Mouse (Mus musculus) MEL (cell line): ENCODE data around the gene Prlh.

ENCODE experiments used
- CTCF ChIP-seq, 3 experiments: IDR thresholded peaks in 2 of 3; conservative IDR thresholded peaks in 1 of 3; 2 replicates each; pipeline ENCODE4 v1.5.1; 2011 to 2012; ENCODE audit warnings: low read length in 3 of 3, low read depth in 2 of 3, mild to moderate bottlenecking in 2 of 3, improper control_type of control experiment in 1 of 3, inconsistent platforms in 1 of 3, mixed read lengths in 1 of 3, moderate library complexity in 1 of 3; ENCODE audit not compliant: control insufficient read depth in 1 of 3, insufficient read depth in 1 of 3, poor library complexity in 1 of 3, severe bottlenecking in 1 of 3
- KAT2A ChIP-seq: conservative IDR thresholded peaks from 2 replicates; pipeline ENCODE4 v1.6.1; 2012; ENCODE audit warnings: low read depth, low read length, improper control_type of control experiment, inconsistent platforms
- NRF1 ChIP-seq: IDR thresholded peaks from 2 replicates; pipeline ENCODE4 v1.6.1; 2014; ENCODE audit warnings: low read depth, mild to moderate bottlenecking, inconsistent platforms, low read length, improper control_type of control experiment, moderate library complexity; ENCODE audit not compliant: poor library complexity, insufficient read depth, severe bottlenecking
- POLR2A ChIP-seq, 2 experiments: IDR thresholded peaks; 2 replicates each; pipeline ENCODE4 v1.6.1; 2011 to 2012; ENCODE audit warnings: low read length in 2 of 2, mild to moderate bottlenecking in 2 of 2, control low read depth in 1 of 2, improper control_type of control experiment in 1 of 2, low read depth in 1 of 2, moderate library complexity in 1 of 2; ENCODE audit not compliant: control insufficient read depth in 1 of 2, insufficient read depth in 1 of 2, poor library complexity in 1 of 2
- POLR2AphosphoS5 ChIP-seq: IDR thresholded peaks from 2 replicates; pipeline ENCODE4 v1.6.1; 2012; ENCODE audit warnings: low read depth, borderline replicate concordance, mild to moderate bottlenecking, inconsistent platforms, low read length, moderate library complexity, mixed read lengths
- SIN3A ChIP-seq: IDR thresholded peaks from 2 replicates; pipeline ENCODE4 v1.6.1; 2012; ENCODE audit warnings: low read length, improper control_type of control experiment, inconsistent platforms
- SMC3 ChIP-seq: IDR thresholded peaks from 2 replicates; pipeline ENCODE4 v1.6.1; 2011; ENCODE audit warnings: low read depth, low read length, improper control_type of control experiment
- TAL1 ChIP-seq: IDR thresholded peaks from 2 replicates; pipeline ENCODE4 v1.6.1; 2012; ENCODE audit warnings: mild to moderate bottlenecking, inconsistent platforms, low read length, moderate library complexity, mixed read lengths
- TBP ChIP-seq: IDR thresholded peaks from 2 replicates; pipeline ENCODE4 v1.8.0; 2011; ENCODE audit warnings: low read depth, low read length, improper control_type of control experiment
- ZC3H11A ChIP-seq: IDR thresholded peaks from 2 replicates; pipeline ENCODE4 v1.6.1; 2012; ENCODE audit warnings: low read depth, mild to moderate bottlenecking, inconsistent platforms, low read length, improper control_type of control experiment
- ZKSCAN1 ChIP-seq: IDR thresholded peaks from 2 replicates; pipeline ENCODE4 v1.6.1; 2012; ENCODE audit warnings: low read depth, mild to moderate bottlenecking, inconsistent platforms, low read length, improper control_type of control experiment, moderate library complexity

- TF ChIP-seq TBP (no peak), KAT2A (no peak), CTCF (IDR thresholded peaks at IDR 0.05 in 2 of 3, conservative IDR thresholded peaks at IDR 0.05 in 1 of 3; ENCODE audit: control insufficient read depth in 1 of 3, insufficient read depth in 1 of 3, low read depth in 2 of 3, low read length in 3 of 3, poor library complexity in 1 of 3, severe bottlenecking in 1 of 3) (no peak), POLR2A (IDR thresholded peaks at IDR 0.05; ENCODE audit: control insufficient read depth in 1 of 2, insufficient read depth in 1 of 2, low read depth in 1 of 2, low read length in 2 of 2, poor library complexity in 1 of 2) (no peak), ZC3H11A (no peak), ZKSCAN1 (no peak), NRF1 (no peak), TAL1 (no peak), POLR2AphosphoS5 (no peak), SIN3A (no peak), SMC3 (no peak)
These were observed 48.9 kb upstream of the Prlh start for GRCm38 (mm10) chr1:90903971-90904458.
